Mouse (Mus musculus) B cell, adult 2 months (primary cell): Measurements from ENCODE around the gene Pemt.

ENCODE experiments used
- DNase-seq, 2 experiments: peaks; one replicate each; pipeline ENCODE4 v3.0.0; 2022

The Pemt gene

GRCm38 (mm10) chr11:59991365-59991764 lies 54.9 kb downstream of the Pemt start:
- DNase-seq: no peak

GRCm38 (mm10) chr11:59989406-59989805 lies 56.9 kb downstream of the Pemt start:
- no peak for DNase-seq

- DNase-seq: no peak
These were observed 68.5 kb downstream of the Pemt start for GRCm38 (mm10) chr11:59977831-59978230.

GRCm38 (mm10) chr11:59975241-59975640 lies 71.0 kb downstream of the Pemt start:
- no peak for DNase-seq

GRCm38 (mm10) chr11:59973389-59973788 lies 72.9 kb downstream of the Pemt start:
- no peak for DNase-seq

GRCm38 (mm10) chr11:59971691-59972090 lies 74.6 kb downstream of the Pemt start:
- DNase-seq: no peak

GRCm38 (mm10) chr11:59970780-59971179 lies 75.5 kb downstream of the Pemt start:
- no peak for DNase-seq

GRCm38 (mm10) chr11:59967765-59968164 lies 78.5 kb downstream of the Pemt start:
- DNase-seq: no peak

- no peak for DNase-seq
These were observed 80.2 kb downstream of the Pemt start for GRCm38 (mm10) chr11:59966102-59966483.

GRCm38 (mm10) chr11:59965227-59966101 lies 80.8 kb downstream of the Pemt start:
- peak; percentile 76 to 79 for DNase-seq

- peak; percentile 79 to 80 for DNase-seq
These were observed 81.5 kb downstream of the Pemt start, which contains the start of gene Rasd1 for GRCm38 (mm10) chr11:59964818-59965217. Gene Rasd1 (minus strand): TSS chr11:59964944.

GRCm38 (mm10) chr11:59964163-59964758 lies 82.0 kb downstream of the Pemt start:
- peak; percentile 36 to 43 for DNase-seq

GRCm38 (mm10) chr11:59963364-59964162 lies 82.7 kb downstream of the Pemt start:
- DNase-seq: peak; percentile 19 to 22

- DNase-seq: no peak
These were observed 83.7 kb downstream of the Pemt start for GRCm38 (mm10) chr11:59962590-59962989.

GRCm38 (mm10) chr11:59961338-59961875 lies 84.9 kb downstream of the Pemt start:
- DNase-seq: no peak

GRCm38 (mm10) chr11:59960476-59961337 lies 85.6 kb downstream of the Pemt start:
- no peak for DNase-seq

- DNase-seq: no peak
These were observed 86.8 kb downstream of the Pemt start for GRCm38 (mm10) chr11:59959453-59959852.

- DNase-seq: no peak
These were observed 89.5 kb downstream of the Pemt start for GRCm38 (mm10) chr11:59956749-59957148.

- DNase-seq: no peak
These were observed 93.4 kb downstream of the Pemt start for GRCm38 (mm10) chr11:59952892-59953291.

GRCm38 (mm10) chr11:59948401-59948767 lies 97.9 kb downstream of the Pemt start:
- no peak for DNase-seq

GRCm38 (mm10) chr11:59947752-59948400 lies 98.4 kb downstream of the Pemt start, which contains the start of gene Med9:
Gene Med9 (plus strand): TSS chr11:59948206.
- DNase-seq: peak; percentile 95 to 96
